Mouse (Mus musculus) hindbrain, embryonic 14.5 days (tissue): ENCODE measurements around the gene 2210016F16Rik. TPM values are rescaled to one million over a fixed set of nuclear protein-coding genes. Genes with fewer than 3 reads are reported as not detected.
"Not testable (repeated sequence)": the region's sequence is repeated elsewhere in the genome, so short reads cannot be mapped to it uniquely, and the experiment has no call there.

Experiments used
- ATAC-seq: fragments of 200-750 bp; cut with Nextera tagmentation; 2 replicates; pipeline ENCODE4 v1.8.0; 2017; ENCODE audit warnings: moderate number of reproducible peaks, mild to moderate bottlenecking, moderate TSS enrichment, moderate library complexity; ENCODE audit not compliant: low FRiP score
- DNase-seq: peaks from one replicate; pipeline ENCODE4 v3.0.0-alpha.2; 2015; ENCODE audit warnings: low spot score
- H3K27ac ChIP-seq: fragments of 300-500 bp; sonication (generic); 2 replicates; pipeline ENCODE4 v1.5.1; 2014; ENCODE audit warnings: mild to moderate bottlenecking, moderate library complexity
- H3K27me3 ChIP-seq: fragments of 300-500 bp; sonication (generic); 2 replicates; pipeline ENCODE4 v1.6.1; 2014; ENCODE audit warnings: mild to moderate bottlenecking, low read length, mixed read lengths; ENCODE audit not compliant: control insufficient read depth, insufficient read depth
- H3K36me3 ChIP-seq: fragments of 300-500 bp; sonication (generic); replicated peaks from 2 replicates; pipeline ENCODE4 v1.6.1; 2014; ENCODE audit not compliant: control insufficient read depth, insufficient read depth
- H3K4me1 ChIP-seq: fragments of 300-500 bp; sonication (generic); replicated peaks from 2 replicates; pipeline ENCODE4 v1.6.1; 2014; ENCODE audit warnings: antibody characterized with exemption, low read length, mixed read lengths; ENCODE audit not compliant: control insufficient read depth, insufficient read depth
- H3K4me2 ChIP-seq: fragments of 300-500 bp; sonication (generic); replicated peaks from 2 replicates; pipeline ENCODE4 v1.6.1; 2014; ENCODE audit warnings: mild to moderate bottlenecking, moderate library complexity
- H3K4me3 ChIP-seq: fragments of 300-500 bp; sonication (generic); replicated peaks from 2 replicates; pipeline ENCODE4 v1.5.1; 2014; ENCODE audit warnings: mild to moderate bottlenecking, low read length
- H3K9ac ChIP-seq: fragments of 300-500 bp; sonication (generic); 2 replicates; pipeline ENCODE4 v1.6.1; 2014
- H3K9me3 ChIP-seq: fragments of 300-500 bp; sonication (generic); 2 replicates; pipeline ENCODE4 v1.6.1; 2016; ENCODE audit warnings: low read length; ENCODE audit not compliant: control insufficient read depth
- WGBS: fragments of 180-500 bp; shearing (Covaris S2); extraction: QIAGEN DNeasy Blood & Tissue Kit; methylation state at CpG from one replicate; pipeline ENCODE4 v1.1.7; 2014; 5-methylcytosine and 5-hydroxymethylcytosine counted together
- polyA plus RNA-seq: library from polyadenylated mRNA; unstranded; fragments of >200 nt; fragmentation: Nextera tagmentation; extraction: Ambion mirVana; gene quantifications from 2 replicates; pipeline ENCODE4 v1.2.1, GENCODE M21; 2014

The 2210016F16Rik gene
- polyA plus RNA-seq, 1 experiment from 2014 or later: 26.3 TPM

DNA sequence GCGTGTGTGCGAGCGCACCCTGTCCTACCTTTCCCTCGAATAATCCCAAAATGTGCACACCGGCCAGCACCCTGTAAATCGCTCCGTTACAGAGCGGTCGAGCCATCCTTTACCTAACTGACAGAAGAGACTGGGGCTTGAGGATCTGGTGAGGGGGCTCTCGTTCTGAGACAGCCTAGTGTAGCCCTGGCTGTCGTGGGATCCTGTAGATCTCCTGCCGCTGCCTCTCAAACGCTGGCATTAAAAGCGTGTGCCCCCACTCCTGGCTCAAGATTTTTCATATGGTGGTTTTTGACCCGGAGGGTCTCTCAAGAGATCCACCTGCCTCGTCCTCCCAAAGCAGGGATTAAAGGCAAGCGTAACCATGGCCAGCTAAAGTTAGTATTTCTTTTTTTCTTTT, 18.2 kb upstream of the 2210016F16Rik start, which contains the start of gene Hnrnpk:
TSS of gene Hnrnpk (minus strand) at position 101 of the 400 bp plus-strand sequence.
- Histone ChIP-seq H3K27ac (peak within 1 kb of the TSS; percentile 100), H3K4me2 (peak within 1 kb of the TSS; percentile 54), H3K4me3 (peak within 1 kb of the TSS; percentile 84), H3K9ac (peak within 1 kb of the TSS; percentile 100), H3K4me1 (peaks cover 14% of the 10 kb centered on the region; the same call in 1 of the 2 replicates), H3K36me3 (peaks cover 13% of the 10 kb centered on the region)
- not testable (repeated sequence) for H3K27me3 ChIP-seq, ATAC-seq, DNase-seq, H3K9me3 ChIP-seq
- WGBS: 8% methylated on average over 17 of the region's 17 CpGs

GRCm38 (mm10) chr13:58402744-58403110, 17.7 kb upstream of the 2210016F16Rik start:
- 0% methylated on average over 24 of the region's 48 CpGs for WGBS
- peak overlapping the region; percentile 100 for H3K9ac ChIP-seq
- peak; percentile 65 for ATAC-seq

GRCm38 (mm10) chr13:58402003-58402743, 17.1 kb upstream of the 2210016F16Rik start, which contains the start of gene Rmi1:
Gene Rmi1, plus strand, starts transcription at chr13:58402248.
- WGBS: under 1% methylated on average over 72 of the region's 91 CpGs
- peak within 1 kb of the TSS; percentile 100 for H3K9ac ChIP-seq
- H3K4me3 ChIP-seq: peak within 1 kb of the TSS; percentile 84
- peak within 1 kb of the TSS; percentile 85 for H3K4me2 ChIP-seq
- no peaks in the 10 kb centered on the region for H3K9me3 ChIP-seq
- peaks cover 14% of the 10 kb centered on the region; the same call in 1 of the 2 replicates for H3K4me1 ChIP-seq
- ATAC-seq (peak; percentile 95), DNase-seq (peak; percentile 100)
- H3K27me3 ChIP-seq: no peaks in the 10 kb centered on the region
- peak within 1 kb of the TSS; percentile 100 for H3K27ac ChIP-seq
- peaks cover 20% of the 10 kb centered on the region for H3K36me3 ChIP-seq

More at GRCm38 (mm10) chr13:58402744-58403110, 17.7 kb upstream of the 2210016F16Rik start:
- no peak for DNase-seq
- Histone ChIP-seq H3K9me3 (no peaks in the 10 kb centered on the region), H3K4me3 (peak overlapping the region; percentile 84), H3K27ac (peak overlapping the region; percentile 100), H3K27me3 (no peaks in the 10 kb centered on the region), H3K36me3 (peaks cover 18% of the 10 kb centered on the region), H3K4me1 (peaks cover 14% of the 10 kb centered on the region; the same call in 1 of the 2 replicates), H3K4me2 (peak overlapping the region; percentile 54)

DNA sequence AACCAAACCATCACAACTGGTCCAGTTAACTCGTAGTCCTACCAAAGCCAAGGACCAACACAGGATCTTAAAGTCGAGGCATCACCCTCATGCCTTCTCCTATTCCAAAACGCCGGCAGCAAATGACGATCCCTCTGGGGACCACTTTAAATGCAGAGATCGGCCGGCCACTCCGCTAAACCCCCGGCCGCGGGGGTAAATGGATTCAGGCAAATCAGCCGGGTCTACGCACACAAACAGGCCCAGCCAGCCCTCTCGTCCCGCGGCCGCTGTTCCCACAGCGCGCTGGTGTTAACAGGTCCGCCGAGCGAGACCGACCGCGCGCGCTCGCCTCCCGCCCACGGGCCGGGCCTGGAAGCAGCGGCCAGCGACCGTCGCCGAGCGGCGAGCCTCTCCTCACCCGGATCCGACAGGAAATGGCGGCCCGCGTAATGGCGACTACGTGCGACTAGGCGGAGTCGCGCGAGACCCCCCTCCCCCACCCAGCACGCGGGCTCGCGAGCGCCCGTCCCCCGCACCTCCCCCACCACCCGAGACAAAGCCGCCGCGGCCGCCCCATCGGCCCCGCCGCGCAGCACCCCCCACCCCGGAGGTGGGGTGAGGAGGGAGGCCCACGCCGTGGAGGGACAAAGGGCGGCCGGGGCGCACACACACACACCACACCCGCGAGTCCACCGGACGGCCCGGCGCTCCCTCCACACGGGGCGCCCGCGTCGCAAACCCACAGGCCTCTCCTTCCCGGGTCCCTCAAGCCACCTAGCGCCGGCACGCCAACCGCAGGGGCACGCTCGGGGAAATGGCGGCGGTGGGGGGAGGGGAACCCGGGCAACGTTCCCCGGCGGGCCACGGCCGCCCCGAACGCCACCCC, 16.3 kb upstream of the 2210016F16Rik start:
- Histone ChIP-seq H3K4me1 (peaks cover 14% of the 10 kb centered on the region; the same call in 1 of the 2 replicates), H3K4me3 (peak overlapping the region; percentile 84), H3K27ac (peak overlapping the region; percentile 100), H3K36me3 (peaks cover 28% of the 10 kb centered on the region), H3K4me2 (peak overlapping the region; percentile 85), H3K27me3 (no peaks in the 10 kb centered on the region), H3K9ac (peak overlapping the region; percentile 100), H3K9me3 (no peaks in the 10 kb centered on the region)
- under 1% methylated on average over 65 of the region's 100 CpGs for WGBS
- DNase-seq (peak; percentile 79), ATAC-seq (peak; percentile 51)

GRCm38 (mm10) chr13:58400576-58400975, 15.6 kb upstream of the 2210016F16Rik start:
- ATAC-seq: no peak
- no peaks in the 10 kb centered on the region for H3K9me3 ChIP-seq
- no peak for DNase-seq
- no peak overlapping the region for H3K27ac ChIP-seq
- H3K36me3 ChIP-seq: peaks cover 36% of the 10 kb centered on the region
- H3K4me3 ChIP-seq: peak overlapping the region; percentile 84
- no peaks in the 10 kb centered on the region for H3K27me3 ChIP-seq
- WGBS: 2% methylated on average over 11 of the region's 11 CpGs
- peak overlapping the region; percentile 100 for H3K9ac ChIP-seq
- H3K4me2 ChIP-seq: peak overlapping the region; percentile 85
- peaks cover 14% of the 10 kb centered on the region; the same call in 1 of the 2 replicates for H3K4me1 ChIP-seq

GRCm38 (mm10) chr13:58397651-58398050, 12.6 kb upstream of the 2210016F16Rik start:
- DNase-seq (no peak), ATAC-seq (no peak)
- Histone ChIP-seq H3K27me3 (no peaks in the 10 kb centered on the region), H3K27ac (no peak overlapping the region), H3K4me2 (no peak overlapping the region), H3K9me3 (no peaks in the 10 kb centered on the region), H3K36me3 (peaks cover 66% of the 10 kb centered on the region), H3K9ac (no peak overlapping the region), H3K4me3 (no peak overlapping the region), H3K4me1 (peaks cover 14% of the 10 kb centered on the region; the same call in 1 of the 2 replicates)
- 78% methylated on average over 13 of the region's 13 CpGs for WGBS

DNA sequence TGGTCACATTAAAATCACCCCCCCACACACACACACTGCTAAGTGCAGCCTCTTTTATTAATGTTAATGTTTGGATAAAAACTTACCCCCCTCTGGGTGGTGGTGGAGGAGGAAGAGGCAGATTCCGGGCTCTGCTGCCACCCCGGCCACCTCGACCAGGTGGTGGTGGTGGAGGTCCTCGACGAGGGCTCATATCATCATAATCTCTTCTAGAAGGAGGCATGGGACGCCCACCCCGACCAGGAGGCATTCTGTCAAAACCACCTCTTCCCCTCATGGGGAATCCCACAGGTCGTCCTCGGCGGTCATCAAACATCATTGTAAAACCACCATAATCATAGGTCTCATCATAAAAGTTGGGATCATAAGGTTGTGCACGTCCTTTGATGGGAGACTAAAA, 9.4 kb upstream of the 2210016F16Rik start:
- H3K27me3 ChIP-seq, H3K4me3 ChIP-seq, H3K9me3 ChIP-seq, H3K9ac ChIP-seq, H3K27ac ChIP-seq, H3K4me1 ChIP-seq, DNase-seq, H3K4me2 ChIP-seq, ATAC-seq: not testable (repeated sequence)
- peaks cover 89% of the 10 kb centered on the region for H3K36me3 ChIP-seq
- 90% methylated on average over 11 of the region's 11 CpGs for WGBS

- ATAC-seq: no peak
- Histone ChIP-seq H3K9me3 (no peaks in the 10 kb centered on the region), H3K27ac (no peak overlapping the region), H3K4me1 (peaks cover under 1% of the 10 kb centered on the region; the same call in 1 of the 2 replicates), H3K4me3 (no peak overlapping the region), H3K36me3 (peaks cover 50% of the 10 kb centered on the region), H3K27me3 (no peaks in the 10 kb centered on the region), H3K9ac (no peak overlapping the region), H3K4me2 (no peak overlapping the region)
- DNase-seq: no peak
- 84% methylated on average over 2 of the region's 2 CpGs for WGBS
Measured at GRCm38 (mm10) chr13:58389324-58389951, 4.4 kb upstream of the 2210016F16Rik start.
